In the genomic region with DNA sequence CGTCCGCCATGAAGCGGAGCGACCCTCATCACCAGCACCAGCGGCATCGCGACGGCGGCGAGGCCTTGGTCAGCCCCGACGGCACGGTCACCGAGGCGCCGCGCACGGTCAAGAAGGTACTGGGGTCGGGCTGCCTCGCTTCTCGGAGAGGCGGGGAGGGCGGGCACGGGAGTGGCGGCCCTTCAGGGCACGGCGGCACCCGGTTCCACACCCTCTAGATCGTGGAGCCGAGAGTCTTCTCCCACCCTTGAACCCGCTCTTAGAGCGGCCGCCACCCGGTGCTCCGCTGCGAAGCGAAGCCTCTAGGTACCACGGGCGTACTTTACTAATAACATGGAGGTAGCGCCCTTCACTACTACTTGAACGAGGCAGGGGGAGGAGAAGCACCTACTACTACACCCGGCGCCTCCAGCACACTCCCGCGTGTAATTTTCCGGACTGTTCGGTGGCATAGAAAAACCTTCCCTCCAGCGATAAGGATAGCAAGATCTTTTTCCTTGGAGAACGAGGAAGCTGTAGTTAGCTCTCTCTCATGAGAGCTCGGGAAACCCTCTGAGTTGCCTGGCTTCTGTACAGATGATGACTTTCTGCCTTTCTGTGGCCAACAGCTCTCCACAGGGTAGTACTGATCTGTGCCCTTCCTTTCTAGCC, we compare ENCODE assay signal across 8 mouse cellular contexts. TPM values are rescaled to one million over a fixed set of nuclear protein-coding genes. Genes with fewer than 3 reads are reported as not detected.
DNase-seq lines count a peak whose midpoint lies in the region; ATAC-seq lines count a peak whose summit lies in the region.

No protein-coding gene starts in this region.

- no peaks in the 10 kb centered on the region for H3K27me3 ChIP-seq in heart, embryonic 10.5 days (ENCODE audit: insufficient read depth, poor library complexity, severe bottlenecking)
- no peaks in the 10 kb centered on the region for H3K27me3 ChIP-seq in kidney, embryonic 16.5 days (ENCODE audit: insufficient read depth, low read length)

- peak overlapping the region; percentile 85 for H3K9ac ChIP-seq in kidney, embryonic 16.5 days (replicated peaks; ENCODE audit: low read length)

- peak overlapping the region; percentile 78 for H3K4me2 ChIP-seq in kidney, embryonic 16.5 days (replicated peaks; ENCODE audit: low read depth, low read length)

- H3K9me3 ChIP-seq in heart, embryonic 10.5 days: no peaks in the 10 kb centered on the region
- H3K9me3 ChIP-seq in kidney, embryonic 16.5 days (ENCODE audit: low read length): no peaks in the 10 kb centered on the region

- H3K36me3 ChIP-seq in heart, embryonic 10.5 days: no peaks in the 10 kb centered on the region
- no peaks in the 10 kb centered on the region for H3K36me3 ChIP-seq in kidney, embryonic 16.5 days (ENCODE audit: insufficient read depth, low read length)

- peaks cover 11% of the 10 kb centered on the region; the same call in 1 of the 2 replicates for H3K4me1 ChIP-seq in heart, embryonic 10.5 days
- H3K4me1 ChIP-seq in kidney, embryonic 16.5 days (ENCODE audit: insufficient read depth, low read length): peaks cover 10% of the 10 kb centered on the region; the same call in 1 of the 2 replicates

- peak; percentile 77 for DNase-seq in adrenal gland, adult 2 months
- DNase-seq in adrenal gland, adult 8-10 months: no peak
- DNase-seq in heart, embryonic 10.5 days (ENCODE audit: low spot score): peak; percentile 88
- peak; percentile 24 for DNase-seq in lung, postnatal 25 days (ENCODE audit: low spot score)
- peak; percentile 42 for DNase-seq in spleen, adult 12 weeks (ENCODE audit: low spot score)

- peak overlapping the region; percentile 93 for H3K4me3 ChIP-seq in heart, embryonic 10.5 days
- peak overlapping the region; percentile 92 for H3K4me3 ChIP-seq in kidney, embryonic 16.5 days (ENCODE audit: low read length)

- ATAC-seq in CD4-positive, CD25-positive, alpha-beta regulatory T cell, adult 4 months: peak; percentile 32
- 0 out of 2 replicates have a peak, but pooled peaks have one; percentile 8 for ATAC-seq in common myeloid progenitor, adult 5-6 weeks (replicated peaks; ENCODE audit: low read depth, poor library complexity, severe bottlenecking)
- ATAC-seq in kidney, embryonic 16.5 days (ENCODE audit: low FRiP score, low TSS enrichment): no peak; the same call in 1 of the 2 replicates

- under 1% methylated on average over 50 of the region's 50 CpGs for WGBS in heart, embryonic 10.5 days
- WGBS in kidney, embryonic 16.5 days: under 1% methylated on average over 50 of the region's 50 CpGs

- H3K27ac ChIP-seq in heart, embryonic 10.5 days: peak overlapping the region; percentile 93
- peak overlapping the region; percentile 91 for H3K27ac ChIP-seq in kidney, embryonic 16.5 days (ENCODE audit: low read length)

RNA-seq across cellular contexts. Expression of a gene that starts 1.1 kb away (rescaled TPM):
- 100 to 1,000 TPM in 1 of 2 experiments, 10 to 100 TPM in 1; 72.4 to 344 TPM for total RNA-seq in adrenal gland, adult 2 months (2021)
- polyA plus RNA-seq in adrenal gland, adult 2 months (2012; rRNA removed): 48.4 and 104 TPM in 2 replicates
- total RNA-seq in adrenal gland, adult 8-10 months (2022): 100 to 1,000 TPM; 100 to 281 (median 173) TPM
- polyA plus RNA-seq in CD4-positive, CD25-positive, alpha-beta regulatory T cell, adult 4 months (2017; shearing (Covaris generic)): 100 to 1,000 TPM in 1 of 2 experiments, 10 to 100 TPM in 1; 87.8 to 108 TPM
- 24.1 and 25.4 TPM in 2 replicates for total RNA-seq in common myeloid progenitor, adult 5-6 weeks (2017)
- polyA plus RNA-seq in heart, embryonic 10.5 days (2016; fragmentation: Nextera tagmentation; extraction: Ambion mirVana): 9.7 and 13.5 TPM in 2 replicates
- 18.3 and 20.8 TPM in 2 replicates for polyA plus RNA-seq in kidney, embryonic 16.5 days (2015; fragmentation: Nextera tagmentation; extraction: Ambion mirVana)

RNA-seq across cellular contexts. Expression of a gene that starts 33.6 kb away (rescaled TPM):
- total RNA-seq in adrenal gland, adult 2 months (2021): 10 to 100 TPM; 41.3 to 46.1 TPM
- polyA plus RNA-seq in adrenal gland, adult 2 months (2012; rRNA removed): 72.3 and 74.7 TPM in 2 replicates
- total RNA-seq in adrenal gland, adult 8-10 months (2022): 10 to 100 TPM; 43.4 to 55.3 (median 50.2) TPM
- polyA plus RNA-seq in CD4-positive, CD25-positive, alpha-beta regulatory T cell, adult 4 months (2017; shearing (Covaris generic)): under 1 TPM in 1 of 2 experiments, not detected in 1; 0.11 TPM
- 29.8 and 31.7 TPM in 2 replicates for total RNA-seq in common myeloid progenitor, adult 5-6 weeks (2017)
- 21.7 and 36.9 TPM in 2 replicates for polyA plus RNA-seq in heart, embryonic 10.5 days (2016; fragmentation: Nextera tagmentation; extraction: Ambion mirVana)
- 42.9 and 50.2 TPM in 2 replicates for polyA plus RNA-seq in kidney, embryonic 16.5 days (2015; fragmentation: Nextera tagmentation; extraction: Ambion mirVana)

Comparison
In these comparisons a context has a peak if more than half of its experiments do, and no peak if none do; other contexts are left out.
1. RNA of a gene that starts 33.6 kb away (polyA plus RNA-seq): 72.3 to 74.7 TPM in adrenal gland, adult 2 months, 42.9 to 50.2 TPM in kidney, embryonic 16.5 days and 21.7 to 36.9 TPM in heart, embryonic 10.5 days; 0.11 TPM in CD4-positive, CD25-positive, alpha-beta regulatory T cell, adult 4 months; every median in the first group is over 10 times any median in the second.